Mouse (Mus musculus) C2C12 (cell line): ENCODE results near the gene Marcks. TPM values are rescaled to one million over a fixed set of nuclear protein-coding genes. Genes with fewer than 3 reads are reported as not detected.

Source experiments
- H3K27me3 ChIP-seq: one replicate; pipeline ENCODE4 v1.6.1; 2011; ENCODE audit not compliant: control insufficient read depth, insufficient read depth, insufficient read length
- H3K36me3 ChIP-seq: one replicate; pipeline ENCODE4 v1.6.1; 2011; ENCODE audit not compliant: control insufficient read depth, insufficient read depth
- H3K4me3 ChIP-seq: one replicate; pipeline ENCODE4 v1.5.1; 2011; ENCODE audit warnings: mild to moderate bottlenecking, control low read depth; ENCODE audit not compliant: poor library complexity, insufficient read depth, severe bottlenecking
- H3K79me2 ChIP-seq: one replicate; pipeline ENCODE4 v1.6.1; 2011; ENCODE audit not compliant: control insufficient read depth, insufficient read depth
- H3K79me3 ChIP-seq: one replicate; pipeline ENCODE4 v1.6.1; 2011; ENCODE audit warnings: low read depth, control low read depth
- H3ac ChIP-seq: one replicate; pipeline ENCODE3; 2011; ENCODE audit warnings: low read depth; ENCODE audit not compliant: control insufficient read depth, insufficient read length
- CEBPB ChIP-seq: IDR thresholded peaks from one replicate; pipeline ENCODE4 v1.6.1; 2011; ENCODE audit warnings: low read depth, mild to moderate bottlenecking, control low read depth, moderate library complexity
- CTCF ChIP-seq: IDR thresholded peaks from one replicate; pipeline ENCODE4 v1.5.1; 2011; ENCODE audit not compliant: control insufficient read depth, insufficient read depth, insufficient read length
- FOSL1 ChIP-seq: IDR thresholded peaks from one replicate; pipeline ENCODE4 v1.8.0; 2011; ENCODE audit warnings: mild to moderate bottlenecking, low read length; ENCODE audit not compliant: poor library complexity, insufficient read depth, severe bottlenecking
- MAX ChIP-seq: IDR thresholded peaks from one replicate; pipeline ENCODE4 v1.6.1; 2011; ENCODE audit warnings: mild to moderate bottlenecking, control low read depth
- MYOD1 ChIP-seq: IDR thresholded peaks from one replicate; pipeline ENCODE4 v1.6.1; 2011; ENCODE audit warnings: low read depth; ENCODE audit not compliant: control insufficient read depth, insufficient read length
- MYOG ChIP-seq: IDR thresholded peaks from one replicate; pipeline ENCODE4 v1.6.1; 2011; ENCODE audit not compliant: control insufficient read depth, insufficient read length; ENCODE audit errors: extremely low read depth
- USF1 ChIP-seq: IDR thresholded peaks from one replicate; pipeline ENCODE4 v1.6.1; 2011; ENCODE audit warnings: low read depth, mild to moderate bottlenecking, control low read depth, moderate library complexity
- polyA plus RNA-seq: library from polyadenylated mRNA; unstranded; fragments of >200 nt; fragmentation: generic; extraction: Trizol; gene quantifications from one replicate; pipeline ENCODE4 v1.2.1, GENCODE M21; 2012; ENCODE audit warnings: missing spikeins

Marcks gene
- polyA plus RNA-seq, 1 experiment, result 26.6 TPM

DNA sequence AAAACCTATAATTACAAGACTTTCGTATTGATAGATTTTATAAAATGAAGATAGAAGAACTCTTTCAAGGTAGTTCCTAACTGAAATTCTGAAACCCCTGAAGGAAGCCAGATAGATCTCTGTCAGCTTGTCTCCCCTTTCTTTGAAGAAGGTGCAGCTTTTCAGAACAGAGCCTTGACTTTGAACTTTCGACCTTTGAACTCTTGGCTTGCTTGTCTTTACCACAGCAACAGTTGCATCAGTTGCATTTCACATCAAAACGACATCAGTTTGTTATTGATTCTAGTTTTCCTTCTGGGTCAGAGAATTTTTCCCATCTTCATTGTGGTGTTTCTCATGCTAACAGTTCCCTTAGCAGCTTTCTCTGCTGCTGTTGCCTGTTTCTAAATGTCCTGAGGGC, 9.3 kb upstream of the Marcks start:
- Histone ChIP-seq H3K36me3 (no peaks in the 10 kb centered on the region), H3K27me3 (no peaks in the 10 kb centered on the region), H3K79me2 (no peaks in the 10 kb centered on the region), H3K4me3 (no peak overlapping the region), H3K79me3 (no peaks in the 10 kb centered on the region), H3ac (no peak overlapping the region)
- TF ChIP-seq CEBPB (no peak), MAX (no peak), MYOD1 (no peak), MYOG (no peak), FOSL1 (no peak), USF1 (no peak), CTCF (no peak)

DNA sequence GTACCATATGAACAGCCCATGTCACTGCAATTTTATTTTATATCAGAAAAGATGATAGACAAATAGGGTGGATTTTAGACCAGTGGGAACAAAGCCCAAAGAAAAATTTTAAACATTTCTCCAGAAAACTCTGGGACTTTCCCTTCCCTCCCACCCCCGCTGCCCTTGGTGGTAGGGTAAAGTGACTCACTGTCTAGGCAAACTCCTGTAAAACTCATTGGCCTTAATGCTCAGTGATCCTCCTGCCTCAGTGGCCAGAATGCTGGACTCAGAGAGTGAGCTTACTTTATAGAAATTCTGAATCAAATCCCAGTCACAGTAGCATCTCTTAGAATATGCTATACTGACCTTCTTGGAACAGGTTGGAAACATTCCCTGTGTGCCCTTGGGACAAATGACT, 6.7 kb upstream of the Marcks start:
- H3K79me3 ChIP-seq, result no peaks in the 10 kb centered on the region
- no peak for TF ChIP-seq MYOD1
- TF ChIP-seq USF1, result no peak
- TF ChIP-seq MYOG, result no peak
- no peak for TF ChIP-seq CEBPB
- TF ChIP-seq MAX, result no peak
- TF ChIP-seq CTCF, result no peak
- no peak for TF ChIP-seq FOSL1
- H3K27me3 ChIP-seq, result no peaks in the 10 kb centered on the region
- H3K36me3 ChIP-seq, result no peaks in the 10 kb centered on the region
- H3K4me3 ChIP-seq, result no peak overlapping the region
- H3ac ChIP-seq, result no peak overlapping the region
- H3K79me2 ChIP-seq, result no peaks in the 10 kb centered on the region

DNA sequence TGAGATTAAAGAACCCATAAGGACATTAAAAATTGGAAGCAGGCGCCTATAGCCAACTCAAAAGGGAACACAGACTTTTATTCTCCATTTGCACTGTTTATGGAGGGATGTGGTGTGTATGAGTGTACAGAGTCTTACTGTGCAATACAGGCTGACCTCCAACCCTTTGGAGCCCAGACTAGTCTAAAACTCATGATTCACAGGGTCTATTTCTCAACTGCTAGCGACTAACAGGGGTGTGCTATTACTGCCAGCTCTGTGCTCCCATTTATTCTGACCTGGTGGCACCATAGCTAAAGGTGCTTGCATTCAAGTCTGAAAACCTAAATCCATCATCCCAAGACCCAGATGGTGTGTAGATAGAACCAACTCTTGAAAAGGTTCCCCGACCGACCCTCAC, 2.9 kb upstream of the Marcks start:
- no peaks in the 10 kb centered on the region for H3K27me3 ChIP-seq
- no peak overlapping the region for H3ac ChIP-seq
- peaks cover 16% of the 10 kb centered on the region for H3K79me3 ChIP-seq
- H3K4me3 ChIP-seq, result peak overlapping the region; percentile 94
- no peaks in the 10 kb centered on the region for H3K36me3 ChIP-seq
- H3K79me2 ChIP-seq, result peaks cover 18% of the 10 kb centered on the region
- TF ChIP-seq MAX (no peak), MYOG (no peak), MYOD1 (no peak), CEBPB (no peak), USF1 (no peak), CTCF (no peak), FOSL1 (no peak)

GRCm38 (mm10) chr10:37140736-37141451, 2.2 kb upstream of the Marcks start:
- peaks cover 25% of the 10 kb centered on the region for H3K79me2 ChIP-seq
- H3K36me3 ChIP-seq, result no peaks in the 10 kb centered on the region
- peaks cover 19% of the 10 kb centered on the region for H3K79me3 ChIP-seq
- peak overlapping the region; percentile 55 for H3ac ChIP-seq
- H3K27me3 ChIP-seq, result no peaks in the 10 kb centered on the region
- TF ChIP-seq USF1, result no peak
- TF ChIP-seq CTCF, result no peak
- no peak for TF ChIP-seq FOSL1
- peak; percentile 9 for TF ChIP-seq MAX
- peak overlapping the region; percentile 94 for H3K4me3 ChIP-seq

- Histone ChIP-seq H3K79me2 (peaks cover 31% of the 10 kb centered on the region), H3K36me3 (peaks cover 6% of the 10 kb centered on the region), H3K4me3 (peak overlapping the region; percentile 94), H3ac (peak overlapping the region; percentile 57), H3K79me3 (peaks cover 24% of the 10 kb centered on the region), H3K27me3 (no peaks in the 10 kb centered on the region)
- TF ChIP-seq FOSL1 (no peak), MYOG (no peak), MAX (peak; percentile 23), CTCF (no peak), MYOD1 (peak; percentile 42), USF1 (no peak), CEBPB (no peak)
These were observed 1.5 kb upstream of the Marcks start for GRCm38 (mm10) chr10:37140166-37140735.

GRCm38 (mm10) chr10:37139443-37140165, 884 bp upstream of the Marcks start:
- Histone ChIP-seq H3K79me3 (peaks cover 30% of the 10 kb centered on the region), H3K36me3 (peaks cover 12% of the 10 kb centered on the region), H3K79me2 (peaks cover 38% of the 10 kb centered on the region), H3K4me3 (peak overlapping the region; percentile 94), H3ac (peak overlapping the region; percentile 57), H3K27me3 (no peaks in the 10 kb centered on the region)
- TF ChIP-seq USF1, result no peak
- TF ChIP-seq CTCF, result no peak
- TF ChIP-seq MYOD1, result no peak
- TF ChIP-seq MYOG, result no peak
- TF ChIP-seq FOSL1, result no peak
- no peak for TF ChIP-seq CEBPB
- no peak for TF ChIP-seq MAX
